Mouse (Mus musculus): ENCODE measurements around the gene Gm10972.

GRCm38 (mm10) chr3:94621740-94622507, 21.0 kb upstream of the Gm10972 start:
- TF ChIP-seq CTCF (IDR thresholded peaks at IDR 0.05; ENCODE audit: low read depth) = no peak
- no peak for TF ChIP-seq EP300 (IDR thresholded peaks at IDR 0.05; ENCODE audit: low read depth)

Data from heart, postnatal 0 days (tissue).